ENCODE assay signal across 15 mouse cellular contexts in genomic region chr1:62728926-62729325, GRCm38 (mm10). TPM values are rescaled to one million over a fixed set of nuclear protein-coding genes. Genes with fewer than 3 reads are reported as not detected.
DNase-seq lines count a peak whose midpoint lies in the region; ATAC-seq and TF ChIP-seq lines count a peak whose summit lies in the region.
"Had no signal": no experiment of that assay in that cellular context is flagged by ENCODE, and none has a peak within 500 bp of the region (broad histone marks: within the 10 kb centered on the region; RNA-seq: fewer than 3 reads in every experiment).

No protein-coding gene starts in this region.

- no peaks in the 10 kb centered on the region for H3K36me3 ChIP-seq in heart, embryonic 13.5 days
- H3K36me3 ChIP-seq in kidney, postnatal 0 days (ENCODE audit: insufficient read depth, low read length), result no peaks in the 10 kb centered on the region
- H3K36me3 ChIP-seq in stomach, embryonic 14.5 days (ENCODE audit: control insufficient read depth, insufficient read depth, low read length), result no peaks in the 10 kb centered on the region
- H3K36me3 ChIP-seq in stomach, postnatal 0 days (ENCODE audit: control insufficient read depth, insufficient read depth, low read length), result no peaks in the 10 kb centered on the region
- H3K36me3 ChIP-seq: G1E had no signal

- H3K4me3 ChIP-seq in heart, embryonic 13.5 days, result no peak overlapping the region
- H3K4me3 ChIP-seq in kidney, postnatal 0 days (replicated peaks; ENCODE audit: low read depth, low read length), result no peak overlapping the region
- H3K4me3 ChIP-seq in stomach, embryonic 14.5 days (ENCODE audit: low read depth, low read length), result no peak overlapping the region
- no peak overlapping the region for H3K4me3 ChIP-seq in stomach, postnatal 0 days (ENCODE audit: low read depth, low read length)
- H3K4me3 ChIP-seq: megakaryocyte, embryonic 14.5 days; myocyte had no signal

- TF ChIP-seq EP300 in stomach, postnatal 0 days (optimal IDR thresholded peaks at IDR 0.05), result no peak

- no peak for TF ChIP-seq CTCF in kidney, postnatal 0 days (IDR thresholded peaks at IDR 0.05; ENCODE audit: low read depth)
- no peak for TF ChIP-seq CTCF in stomach, postnatal 0 days (IDR thresholded peaks at IDR 0.05; ENCODE audit: low read depth)

- 74% methylated on average over 9 of the region's 9 CpGs for WGBS in heart, embryonic 13.5 days
- WGBS in kidney, postnatal 0 days, result 60% methylated on average over 9 of the region's 9 CpGs
- 78% methylated on average over 9 of the region's 9 CpGs for WGBS in stomach, embryonic 14.5 days
- WGBS in stomach, postnatal 0 days, result 78% methylated on average over 9 of the region's 9 CpGs

- no peaks in the 10 kb centered on the region for H3K27me3 ChIP-seq in heart, embryonic 13.5 days (replicated peaks)
- H3K27me3 ChIP-seq in kidney, postnatal 0 days (ENCODE audit: insufficient read depth, low read length), result no peaks in the 10 kb centered on the region
- no peaks in the 10 kb centered on the region for H3K27me3 ChIP-seq in stomach, embryonic 14.5 days (ENCODE audit: control insufficient read depth, insufficient read depth, low read length)
- H3K27me3 ChIP-seq in stomach, postnatal 0 days (ENCODE audit: control insufficient read depth, insufficient read depth, low read length), result no peaks in the 10 kb centered on the region

- no peak for DNase-seq in heart, postnatal 36 days
- no peak for DNase-seq in kidney, postnatal 0 days (ENCODE audit: low spot score)
- no peak for DNase-seq in kidney, adult 18-20 months
- DNase-seq in stomach, postnatal 0 days (ENCODE audit: low spot score), result no peak
- DNase-seq in right cerebral cortex, postnatal 14 days, result no peak
- no peak for DNase-seq in gastrocnemius, postnatal 25 days
- DNase-seq: B cell, adult 2 months; thymus, adult 18-20 months had no signal

- intact Hi-C loops in heart, postnatal 36 days (cut with DNase I), result no loop called here

- no peak overlapping the region for H3K4me2 ChIP-seq in heart, embryonic 13.5 days
- H3K4me2 ChIP-seq in kidney, postnatal 0 days (ENCODE audit: low read length), result 0 out of 2 replicates have a peak overlapping the region, but pooled peaks have one; percentile 16
- H3K4me2 ChIP-seq in stomach, embryonic 14.5 days (replicated peaks; ENCODE audit: low read depth, low read length), result no peak overlapping the region
- no peak overlapping the region for H3K4me2 ChIP-seq in stomach, postnatal 0 days (replicated peaks; ENCODE audit: low read depth)

- H3K4me1 ChIP-seq in heart, embryonic 13.5 days, result peaks cover 35% of the 10 kb centered on the region
- H3K4me1 ChIP-seq in kidney, postnatal 0 days (replicated peaks; ENCODE audit: insufficient read depth, low read length), result peaks cover 14% of the 10 kb centered on the region
- no peaks in the 10 kb centered on the region; the same call in 1 of the 2 replicates for H3K4me1 ChIP-seq in stomach, embryonic 14.5 days (ENCODE audit: control insufficient read depth, insufficient read depth, low read length)
- no peaks in the 10 kb centered on the region for H3K4me1 ChIP-seq in stomach, postnatal 0 days (replicated peaks; ENCODE audit: control insufficient read depth, insufficient read depth)

- peak overlapping the region; percentile 62 for H3K27ac ChIP-seq in heart, embryonic 13.5 days (replicated peaks)
- peak overlapping the region; percentile 82 for H3K27ac ChIP-seq in kidney, postnatal 0 days
- peak overlapping the region; percentile 15; the same call in 1 of the 2 replicates for H3K27ac ChIP-seq in stomach, embryonic 14.5 days (ENCODE audit: low read length)
- H3K27ac ChIP-seq in stomach, postnatal 0 days (replicated peaks), result no peak overlapping the region
- H3K27ac ChIP-seq: liver, embryonic 14.5 days had no signal

- no peak for ATAC-seq in heart, embryonic 13.5 days (ENCODE audit: extremely low read depth, insufficient number of reproducible peaks, low FRiP score, low TSS enrichment)
- ATAC-seq in kidney, postnatal 0 days (replicated peaks; ENCODE audit: low FRiP score, low read depth), result no peak
- no peak for ATAC-seq in stomach, embryonic 14.5 days (ENCODE audit: insufficient number of reproducible peaks, insufficient read depth, low FRiP score, low read depth)
- no peak for ATAC-seq in stomach, postnatal 0 days (ENCODE audit: low FRiP score, low TSS enrichment)
- ATAC-seq: hindbrain, postnatal 0 days had no signal

- no peaks in the 10 kb centered on the region for H3K9me3 ChIP-seq in heart, embryonic 13.5 days
- H3K9me3 ChIP-seq in kidney, postnatal 0 days (replicated peaks; ENCODE audit: low read length), result no peaks in the 10 kb centered on the region
- H3K9me3 ChIP-seq in stomach, embryonic 14.5 days (ENCODE audit: control insufficient read depth, low read depth, low read length), result no peaks in the 10 kb centered on the region
- no peaks in the 10 kb centered on the region for H3K9me3 ChIP-seq in stomach, postnatal 0 days (ENCODE audit: control insufficient read depth, low read length)
- H3K9me3 ChIP-seq: G1E; megakaryocyte, embryonic 14.5 days had no signal

- no peak overlapping the region for H3K9ac ChIP-seq in heart, embryonic 13.5 days
- H3K9ac ChIP-seq in kidney, postnatal 0 days (ENCODE audit: low read depth, low read length), result no peak overlapping the region
- no peak overlapping the region for H3K9ac ChIP-seq in stomach, embryonic 14.5 days (replicated peaks; ENCODE audit: low read depth, low read length)
- H3K9ac ChIP-seq in stomach, postnatal 0 days (ENCODE audit: low read length), result no peak overlapping the region
- H3K9ac ChIP-seq: liver, embryonic 14.5 days had no signal

RNA-seq across cellular contexts. Expression of gene Nrp2, which starts 25.8 kb away (rescaled TPM):
- polyA plus RNA-seq in heart, embryonic 13.5 days (2015; fragmentation: Nextera tagmentation; extraction: Ambion mirVana), result 5.0 and 7.0 TPM in 2 replicates
- total RNA-seq in heart, postnatal 36 days (2021), result 10 to 100 TPM; 25.3 to 28.3 TPM
- 5.4 and 5.6 TPM in 2 replicates for polyA plus RNA-seq in kidney, postnatal 0 days (2015; fragmentation: Nextera tagmentation; extraction: Ambion mirVana)
- polyA plus RNA-seq in stomach, embryonic 14.5 days (2014; fragmentation: Nextera tagmentation; extraction: Ambion mirVana), result 39.9 and 45.6 TPM in 2 replicates
- polyA plus RNA-seq in stomach, postnatal 0 days (2015; fragmentation: Nextera tagmentation; extraction: Ambion mirVana), result 10.2 TPM in 2 replicates
- 1 to 10 TPM; 4.5 to 6.0 TPM for total RNA-seq in gastrocnemius, postnatal 25 days (2021)
